Mouse (Mus musculus) macrophage (primary cell): Measurements from ENCODE around the gene Olfm3. TPM values are rescaled to one million over a fixed set of nuclear protein-coding genes. Genes with fewer than 3 reads are reported as not detected.

Experiments
- H3K27ac ChIP-seq: fragments of 350-480 bp; formaldehyde crosslinking; 2 replicates; pipeline ENCODE4 v1.9.0; 2021
- H3K36me3 ChIP-seq: fragments of 350-480 bp; formaldehyde crosslinking; 2 replicates; pipeline ENCODE4 v1.9.0; 2021; ENCODE audit errors: inconsistent target
- H3K4me3 ChIP-seq: fragments of 350-480 bp; formaldehyde crosslinking; 2 replicates; pipeline ENCODE4 v1.9.0; 2021; ENCODE audit errors: inconsistent target
- H3K79me2 ChIP-seq: fragments of 350-480 bp; formaldehyde crosslinking; 2 replicates; pipeline ENCODE4 v1.9.0; 2021; ENCODE audit errors: inconsistent target
- WGBS: methylation state at CpG from one replicate; pipeline ENCODE4 v1.1.7; 2026; ENCODE audit warnings: inconsistent platforms; ENCODE audit not compliant: missing documents; 5-methylcytosine and 5-hydroxymethylcytosine counted together
- polyA plus RNA-seq: library from polyadenylated mRNA; stranded (reverse); fragments of 250-400 nt; gene quantifications from 3 replicates; pipeline ENCODE4 v1.2.4, GENCODE M21; 2018; ENCODE audit warnings: inconsistent platforms
- total RNA-seq, 78 experiments: library from RNA; depleted of rRNA; stranded (reverse); fragments of 250-400 nt; gene quantifications; 1 replicate in 9 of 78; 2 replicates in 24 of 78; 3 replicates in 43 of 78; 4 replicates in 2 of 78; pipeline ENCODE4 v1.2.4; 2018; ENCODE audit warnings: inconsistent platforms in 56 of 78

The Olfm3 gene
- total RNA-seq (2018; cell fraction: chromatin; rRNA removed) = not detected
- total RNA-seq (2018; cell fraction: cytosol; rRNA removed) = not detected
- total RNA-seq (2018; cell fraction: nucleus; rRNA removed) = not detected
- not detected in 3 replicates for polyA plus RNA-seq

DNA sequence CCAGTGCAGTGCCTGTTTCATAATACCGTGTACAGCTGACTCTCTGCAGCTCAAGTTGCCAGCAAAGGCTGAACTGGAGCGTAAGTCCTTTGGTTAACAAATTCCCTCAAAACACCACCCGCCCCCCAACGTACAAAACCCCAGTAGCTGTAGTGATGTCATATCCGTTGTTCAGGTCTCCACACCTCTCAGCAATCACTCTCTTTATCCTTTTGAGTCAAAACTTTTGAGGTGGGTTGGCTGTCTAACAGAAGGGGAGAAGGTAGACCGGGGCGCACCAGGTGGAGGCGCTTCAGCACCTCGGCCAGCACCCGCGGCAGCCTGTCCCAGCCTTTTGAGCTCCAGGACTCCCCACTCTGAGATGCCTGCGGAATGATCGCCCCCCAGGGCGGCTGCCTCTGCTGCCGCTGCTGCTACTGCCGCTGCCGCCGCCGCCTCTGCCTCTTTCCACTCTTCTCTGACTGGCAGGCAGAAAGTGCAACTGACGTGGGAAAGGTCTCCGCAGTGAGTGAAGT, at the start of gene Olfm3:
TSS of gene Olfm3 (plus strand) at position 155 of the 515 bp plus-strand sequence.
- Histone ChIP-seq H3K36me3 (no peaks in the 10 kb centered on the region), H3K27ac (no peak within 1 kb of the TSS), H3K4me3 (no peak within 1 kb of the TSS), H3K79me2 (no peaks in the 10 kb centered on the region)
- 9% methylated on average over 21 of the region's 21 CpGs for WGBS

DNA sequence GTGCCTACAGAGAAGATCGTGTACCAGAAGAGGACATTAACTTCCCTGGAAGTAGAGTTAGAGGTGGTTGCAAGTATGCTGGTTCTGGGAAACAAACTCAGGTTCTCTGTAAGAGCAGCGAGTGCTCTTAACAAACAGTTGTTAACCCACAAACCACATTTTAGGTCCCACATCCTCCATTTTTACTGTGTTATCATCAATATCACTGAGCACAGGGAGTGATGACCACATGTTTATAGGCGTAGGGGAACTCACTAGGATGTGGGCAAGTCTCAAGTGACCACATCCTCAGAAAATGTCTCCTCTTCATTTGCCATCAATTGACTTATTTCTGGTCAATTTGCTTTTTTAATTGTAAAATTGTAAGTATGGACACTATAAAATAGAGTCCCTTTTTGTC, 14.1 kb upstream of the Olfm3 start:
- 2% methylated on average over 3 of the region's 3 CpGs for WGBS
- Histone ChIP-seq H3K4me3 (no peak overlapping the region), H3K79me2 (no peaks in the 10 kb centered on the region), H3K27ac (no peak overlapping the region), H3K36me3 (no peaks in the 10 kb centered on the region)

DNA sequence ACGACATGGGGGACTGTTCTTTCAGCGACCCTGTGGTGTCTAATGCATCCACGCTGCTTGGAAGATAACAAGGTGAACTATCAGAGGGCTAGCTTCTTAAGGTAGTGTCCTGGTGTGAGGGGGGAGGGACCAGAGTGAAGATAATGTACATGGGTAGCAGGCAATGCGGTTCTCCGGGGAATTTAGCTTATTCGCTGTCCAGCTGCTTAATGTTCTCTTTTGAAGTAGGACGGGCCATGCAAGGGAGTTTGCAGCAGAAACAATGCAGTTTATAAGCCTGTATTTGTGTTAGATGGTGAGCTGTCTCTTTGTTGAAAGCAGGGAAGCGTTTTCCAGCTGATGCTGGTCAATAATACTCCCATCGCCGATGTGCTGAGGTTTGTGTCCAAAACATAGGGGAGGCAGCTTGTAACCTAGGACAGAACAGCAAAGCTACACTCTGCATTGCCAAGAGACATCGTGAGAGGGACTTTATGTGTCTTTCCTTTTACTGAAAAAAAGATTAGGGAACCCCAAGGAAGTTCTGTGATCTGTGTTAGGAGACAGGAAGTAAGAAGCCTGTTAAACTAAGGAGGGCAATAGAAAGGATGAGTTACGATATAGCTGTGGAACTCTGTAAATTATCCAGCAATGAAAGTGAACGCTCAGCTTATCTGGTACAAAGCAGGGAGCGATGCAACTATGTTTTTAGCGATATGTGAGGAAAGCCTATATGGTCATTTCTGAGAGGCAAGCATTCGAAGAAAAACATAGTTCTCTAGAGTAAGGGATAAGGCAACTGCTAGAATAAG, 950 bp downstream of the Olfm3 start:
- no peak overlapping the region for H3K4me3 ChIP-seq
- no peaks in the 10 kb centered on the region for H3K36me3 ChIP-seq
- WGBS = 26% methylated on average over 16 of the region's 16 CpGs
- no peaks in the 10 kb centered on the region for H3K79me2 ChIP-seq
- H3K27ac ChIP-seq = no peak overlapping the region

DNA sequence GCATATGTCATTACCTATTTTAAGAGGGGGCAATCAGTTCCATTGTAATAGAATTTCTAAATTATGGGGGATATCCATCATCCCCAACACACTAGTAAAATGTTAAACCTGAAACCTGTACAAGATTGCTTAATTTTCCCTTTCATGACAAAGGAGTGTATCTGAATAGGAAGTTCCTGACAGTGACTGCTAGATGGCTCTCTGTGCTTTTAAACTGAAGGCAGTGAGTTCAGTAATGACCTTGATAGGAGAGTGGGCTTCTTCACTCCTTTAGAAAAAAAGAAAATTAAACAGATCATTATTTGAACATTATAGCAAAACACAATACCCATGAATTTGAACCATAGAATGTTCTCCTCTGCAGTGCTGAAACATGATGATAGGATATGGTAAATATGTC, 3.7 kb downstream of the Olfm3 start:
- H3K36me3 ChIP-seq = no peaks in the 10 kb centered on the region
- H3K79me2 ChIP-seq = no peaks in the 10 kb centered on the region
- no peak overlapping the region for H3K4me3 ChIP-seq
- no peak overlapping the region for H3K27ac ChIP-seq

DNA sequence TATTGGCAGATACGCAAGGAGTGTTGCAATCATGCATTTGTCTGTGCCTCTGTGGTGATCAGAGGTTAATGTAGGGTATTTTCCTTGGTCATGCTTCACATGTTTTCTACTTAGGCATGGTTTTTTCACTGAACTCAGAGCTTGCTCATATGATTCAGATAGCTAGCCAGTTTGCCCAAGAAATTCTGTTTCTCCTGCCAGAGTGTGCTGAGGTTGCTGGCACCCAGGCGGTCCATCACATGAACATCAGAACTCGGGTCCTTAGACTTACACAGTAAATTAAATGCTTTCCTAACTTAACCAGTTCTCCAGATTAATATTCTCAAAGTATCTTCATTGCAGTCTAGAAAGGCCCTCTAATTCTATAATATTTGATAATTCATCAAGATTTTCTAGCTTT, 5.0 kb downstream of the Olfm3 start:
- Histone ChIP-seq H3K4me3 (no peak overlapping the region), H3K27ac (no peak overlapping the region), H3K36me3 (no peaks in the 10 kb centered on the region), H3K79me2 (no peaks in the 10 kb centered on the region)
- 79% methylated on average over 3 of the region's 3 CpGs for WGBS

DNA sequence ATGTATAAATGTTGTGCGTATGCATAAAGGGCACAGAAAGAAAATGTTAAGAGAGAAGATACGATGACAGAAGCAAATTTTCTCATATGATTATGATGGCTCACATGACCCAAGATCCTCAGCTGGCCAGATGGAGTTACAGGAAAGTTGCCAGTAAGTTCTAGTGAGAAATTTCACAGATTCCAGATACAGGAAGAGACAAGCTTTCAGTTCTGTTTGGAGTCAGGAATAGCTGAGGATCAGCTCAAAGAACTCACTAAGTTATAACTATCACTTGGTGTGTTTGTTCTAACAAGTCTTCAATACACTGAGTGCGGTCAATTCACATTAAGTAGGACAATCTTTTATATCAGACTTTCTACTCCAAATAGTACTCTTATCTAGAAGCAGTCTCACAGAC, 16.2 kb downstream of the Olfm3 start:
- Histone ChIP-seq H3K79me2 (no peaks in the 10 kb centered on the region), H3K4me3 (no peak overlapping the region), H3K36me3 (no peaks in the 10 kb centered on the region), H3K27ac (no peak overlapping the region)
- WGBS = 92% methylated on average over 3 of the region's 3 CpGs

DNA sequence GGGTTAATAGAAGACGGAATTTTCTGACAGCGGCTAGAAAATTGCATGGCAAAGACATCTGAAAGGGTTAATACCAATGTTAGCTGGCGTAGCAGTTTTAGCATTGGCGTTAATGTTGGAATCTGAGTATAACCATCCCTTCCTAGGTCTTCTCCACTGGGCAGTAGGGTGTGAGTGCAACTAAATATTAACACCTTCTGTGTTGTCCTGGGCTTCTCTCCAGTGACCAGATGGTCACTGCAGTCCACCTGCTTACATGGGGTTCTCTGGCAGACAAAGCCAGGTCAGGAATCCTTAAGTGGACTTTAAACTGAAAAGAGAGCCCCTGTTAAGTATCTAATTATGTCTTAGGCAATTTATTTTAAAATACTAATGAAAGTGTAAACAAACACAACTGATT, 25.7 kb downstream of the Olfm3 start:
- no peak overlapping the region for H3K27ac ChIP-seq
- no peak overlapping the region for H3K4me3 ChIP-seq
- H3K36me3 ChIP-seq = no peaks in the 10 kb centered on the region
- WGBS = 88% methylated on average over 4 of the region's 4 CpGs
- no peaks in the 10 kb centered on the region for H3K79me2 ChIP-seq

DNA sequence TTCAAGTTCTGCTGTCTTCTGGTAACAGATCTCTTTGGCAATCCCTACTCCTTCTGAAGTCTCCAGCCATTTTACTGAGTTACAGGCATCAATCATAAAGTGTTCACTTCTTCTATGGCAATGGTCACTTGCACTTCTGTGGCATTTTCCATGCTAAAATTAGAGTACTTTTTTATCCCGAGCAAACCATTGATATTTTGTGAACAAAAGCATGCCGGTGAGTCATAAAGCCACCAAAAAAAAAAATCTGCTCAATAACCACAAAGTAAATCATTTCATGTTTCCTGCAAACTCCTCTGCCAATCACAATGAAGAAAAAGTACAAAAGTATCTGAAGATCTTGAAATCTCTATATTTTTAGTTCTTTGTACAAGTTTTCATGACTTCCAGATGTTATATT, 26.5 kb downstream of the Olfm3 start:
- Histone ChIP-seq H3K79me2 (no peaks in the 10 kb centered on the region), H3K27ac (no peak overlapping the region), H3K36me3 (no peaks in the 10 kb centered on the region), H3K4me3 (no peak overlapping the region)
- WGBS = 17% methylated on average over 2 of the region's 2 CpGs

DNA sequence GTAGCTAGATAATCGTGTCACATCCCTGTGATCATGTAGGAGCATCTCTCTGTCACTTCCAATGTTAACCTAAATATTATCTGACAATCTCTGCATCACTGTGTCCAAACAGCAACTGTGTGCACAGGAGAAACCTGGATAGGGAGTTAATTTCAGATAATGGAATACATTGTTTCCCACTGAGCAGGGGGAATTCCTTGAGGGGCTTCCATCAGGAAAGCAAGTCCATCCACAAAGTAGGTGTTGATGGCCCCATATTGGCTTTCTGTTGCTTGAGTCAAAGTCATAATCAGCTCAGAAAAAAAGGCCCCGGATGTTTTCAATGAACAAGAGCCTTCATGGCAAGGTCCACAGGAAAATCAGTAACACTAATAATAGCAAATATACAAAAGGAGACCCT, 26.9 kb downstream of the Olfm3 start:
- Histone ChIP-seq H3K4me3 (no peak overlapping the region), H3K36me3 (no peaks in the 10 kb centered on the region), H3K79me2 (no peaks in the 10 kb centered on the region), H3K27ac (no peak overlapping the region)
- WGBS = 74% methylated on average over 2 of the region's 2 CpGs

DNA sequence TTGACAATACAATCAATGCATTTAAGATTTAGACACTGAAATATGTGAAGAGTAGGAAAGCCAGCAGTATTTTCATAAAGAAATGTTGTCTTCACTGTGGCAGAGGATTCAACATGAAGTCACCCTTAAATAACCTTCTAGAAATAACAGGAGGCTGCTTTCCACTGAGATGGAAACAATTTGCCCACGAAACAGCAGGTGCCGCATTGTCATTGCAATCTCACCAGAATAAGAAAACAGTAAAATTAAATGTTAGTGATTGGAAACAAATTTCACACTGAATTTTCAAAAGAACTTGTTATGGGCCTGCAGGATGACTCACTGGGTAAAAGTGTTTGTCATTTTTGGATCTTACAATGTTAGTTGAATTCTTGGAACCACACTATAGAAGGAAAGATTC, 29.0 kb downstream of the Olfm3 start:
- 85% methylated on average over 2 of the region's 2 CpGs for WGBS
- no peak overlapping the region for H3K27ac ChIP-seq

DNA sequence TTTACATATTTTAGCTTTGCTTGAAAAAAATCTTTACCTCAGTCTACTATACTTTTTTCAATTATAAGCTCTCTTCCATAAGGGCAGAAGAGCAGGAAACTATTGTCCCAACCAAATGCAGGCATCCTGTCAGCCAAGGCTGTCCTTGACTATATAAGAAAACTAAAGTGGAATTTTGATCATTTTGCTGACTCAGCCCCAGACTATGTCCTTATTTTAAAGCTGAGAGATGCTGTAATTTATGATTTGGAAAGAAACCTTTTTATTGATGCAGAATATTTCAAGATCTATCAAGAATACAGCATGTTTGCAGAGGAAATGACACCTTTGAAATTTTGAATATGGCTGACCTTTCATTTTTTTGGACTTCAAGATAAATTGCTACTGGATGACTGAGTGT, 51.0 kb downstream of the Olfm3 start:
- Histone ChIP-seq H3K79me2 (no peaks in the 10 kb centered on the region), H3K4me3 (no peak overlapping the region), H3K36me3 (no peaks in the 10 kb centered on the region), H3K27ac (no peak overlapping the region)

More for the DNA sequence above, 29.0 kb downstream of the Olfm3 start:
- no peak overlapping the region for H3K4me3 ChIP-seq
- no peaks in the 10 kb centered on the region for H3K79me2 ChIP-seq
- H3K36me3 ChIP-seq = no peaks in the 10 kb centered on the region

DNA sequence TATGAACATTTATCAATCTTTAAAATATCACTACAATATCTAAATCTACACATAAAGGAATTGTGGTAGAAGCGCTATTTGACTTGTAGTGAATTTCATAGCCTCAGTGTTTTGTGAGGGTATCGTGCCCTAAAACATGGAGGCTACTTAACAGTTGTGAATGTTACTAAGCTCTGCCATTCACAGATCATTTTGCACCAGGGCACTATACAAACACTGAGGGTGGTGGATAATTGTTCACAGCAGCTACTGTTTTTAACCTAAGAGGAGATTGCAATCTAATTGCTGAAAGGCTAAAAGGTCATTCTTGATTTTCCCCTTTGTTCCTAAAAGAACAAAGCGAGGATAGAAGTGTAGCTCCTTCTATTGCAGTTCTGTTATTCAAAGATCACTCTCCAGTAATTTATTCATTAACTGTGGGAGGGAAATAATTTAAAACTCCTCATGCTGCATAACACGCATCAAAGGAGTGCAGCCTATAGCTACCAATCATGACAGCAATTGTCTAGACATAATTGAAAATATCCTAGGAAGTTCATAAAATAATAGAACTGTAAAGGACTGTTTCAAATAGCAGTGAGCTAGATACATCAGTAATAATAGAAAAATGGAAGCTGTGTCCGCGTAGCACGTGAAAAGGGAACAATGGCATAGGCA, 55.6 kb downstream of the Olfm3 start:
- Histone ChIP-seq H3K79me2 (no peaks in the 10 kb centered on the region), H3K4me3 (no peak overlapping the region), H3K36me3 (no peaks in the 10 kb centered on the region), H3K27ac (no peak overlapping the region)
- 82% methylated on average over 7 of the region's 7 CpGs for WGBS

DNA sequence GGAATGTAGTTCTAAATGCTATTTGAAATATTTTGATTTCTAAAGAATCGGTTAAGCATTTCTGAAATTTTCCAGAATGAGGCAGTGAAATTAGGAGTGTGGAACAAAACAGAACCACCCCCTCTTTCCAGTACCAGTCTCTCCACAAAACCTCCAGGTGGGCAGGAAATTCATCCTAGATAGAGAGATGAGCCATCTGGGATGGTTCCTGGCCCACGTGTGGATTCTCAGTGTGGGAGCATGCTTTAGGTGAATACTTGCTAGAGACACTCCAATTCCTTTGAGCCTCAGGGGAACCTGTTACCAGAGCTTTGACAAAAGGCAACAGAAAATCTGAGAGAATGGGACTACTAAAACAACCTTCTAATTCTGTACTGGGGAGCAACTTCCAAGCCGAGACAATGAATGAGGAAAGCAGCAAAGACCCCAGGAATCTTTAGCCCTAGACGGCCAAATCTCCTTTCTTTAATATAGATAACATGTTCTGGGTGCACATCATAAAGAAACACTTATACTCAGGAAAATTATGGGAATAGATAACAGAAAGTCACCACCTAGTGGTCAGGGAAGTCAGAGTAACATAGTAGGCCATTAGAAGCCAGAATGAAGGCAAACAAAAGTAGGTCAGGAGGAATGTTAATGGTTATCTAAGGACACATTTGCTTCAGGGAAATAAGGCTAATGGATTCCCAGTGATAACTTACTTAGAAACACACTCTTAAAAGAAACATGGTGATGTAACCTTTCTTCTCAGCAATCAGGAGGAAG, 58.6 kb downstream of the Olfm3 start:
- WGBS = 82% methylated on average over 4 of the region's 4 CpGs
- H3K27ac ChIP-seq = no peak overlapping the region
- no peak overlapping the region for H3K4me3 ChIP-seq
- H3K36me3 ChIP-seq = no peaks in the 10 kb centered on the region
- no peaks in the 10 kb centered on the region for H3K79me2 ChIP-seq

DNA sequence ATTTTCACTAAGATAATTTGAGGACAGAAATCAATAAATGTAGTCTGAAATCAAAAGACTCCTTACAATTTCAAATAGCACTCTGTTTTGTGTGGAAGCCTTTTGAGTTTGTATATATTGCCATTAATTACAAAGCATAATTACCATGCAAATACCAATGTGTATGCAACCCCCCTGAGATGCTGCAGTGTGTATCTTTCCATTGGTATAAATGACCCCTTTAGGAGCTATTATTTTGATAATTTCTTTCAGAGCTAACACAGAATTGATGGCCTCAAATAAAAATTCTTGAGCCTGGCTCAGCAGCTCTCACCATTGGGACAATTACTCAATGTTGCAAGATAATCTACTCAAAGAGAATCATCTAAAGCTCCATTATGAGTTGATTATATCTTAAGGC, 67.3 kb downstream of the Olfm3 start:
- Histone ChIP-seq H3K27ac (no peak overlapping the region), H3K36me3 (no peaks in the 10 kb centered on the region), H3K79me2 (no peaks in the 10 kb centered on the region), H3K4me3 (no peak overlapping the region)

DNA sequence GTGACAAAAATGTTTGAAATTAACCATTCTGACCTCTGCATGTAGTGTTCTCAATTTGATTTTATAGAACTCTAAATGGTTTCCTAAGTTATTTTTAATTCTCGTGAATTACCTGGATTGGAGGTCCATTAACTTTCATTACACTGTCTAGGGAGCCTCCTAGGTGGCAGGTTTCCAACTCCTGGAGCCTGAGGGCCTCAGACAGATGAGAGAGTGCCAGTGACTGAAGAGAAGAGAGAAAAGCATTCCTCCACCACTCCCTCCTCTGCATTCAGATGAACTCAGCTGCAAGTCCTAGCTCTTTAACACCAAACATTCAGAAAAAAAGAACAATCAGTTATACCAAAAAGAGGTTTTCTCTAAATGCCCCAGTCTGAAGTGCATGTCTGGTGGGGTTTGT, 68.6 kb downstream of the Olfm3 start:
- Histone ChIP-seq H3K27ac (no peak overlapping the region), H3K36me3 (no peaks in the 10 kb centered on the region), H3K79me2 (no peaks in the 10 kb centered on the region), H3K4me3 (no peak overlapping the region)
- WGBS = 67% methylated on average over 1 of the region's 1 CpGs
